Mouse (Mus musculus) liver, embryonic 11.5 days (tissue): ENCODE data around the gene Stab1. TPM values are rescaled to one million over a fixed set of nuclear protein-coding genes. Genes with fewer than 3 reads are reported as not detected.

ENCODE experiments used
- ATAC-seq: fragments of 200-750 bp; cut with Nextera tagmentation; replicated peaks from 2 replicates; pipeline ENCODE4 v1.8.0; 2017; ENCODE audit warnings: moderate number of reproducible peaks, mild to moderate bottlenecking, moderate TSS enrichment, moderate library complexity; ENCODE audit not compliant: low FRiP score
- DNase-seq: peaks from one replicate; pipeline ENCODE4 v3.0.0-alpha.2; 2017; ENCODE audit warnings: low spot score
- H3K27ac ChIP-seq: fragments of 300-500 bp; sonication (generic); 2 replicates; pipeline ENCODE4 v1.5.1; 2014; ENCODE audit warnings: mild to moderate bottlenecking, low read depth, low read length, control low read depth
- H3K27me3 ChIP-seq: fragments of 300-500 bp; sonication (generic); replicated peaks from 2 replicates; pipeline ENCODE4 v1.6.1; 2014; ENCODE audit warnings: low read length, mixed read lengths; ENCODE audit not compliant: control insufficient read depth, insufficient read depth
- H3K36me3 ChIP-seq: fragments of 300-500 bp; sonication (generic); 2 replicates; pipeline ENCODE4 v1.6.1; 2014; ENCODE audit warnings: mild to moderate bottlenecking, low read length, moderate library complexity, mixed read lengths; ENCODE audit not compliant: control insufficient read depth, insufficient read depth
- H3K4me1 ChIP-seq: fragments of 300-500 bp; sonication (generic); replicated peaks from 2 replicates; pipeline ENCODE4 v1.6.1; 2014; ENCODE audit warnings: low read length, mixed read lengths; ENCODE audit not compliant: control insufficient read depth, insufficient read depth
- H3K4me2 ChIP-seq: fragments of 300-500 bp; sonication (generic); 2 replicates; pipeline ENCODE4 v1.6.1; 2014; ENCODE audit warnings: mild to moderate bottlenecking, control low read depth, moderate library complexity
- H3K4me3 ChIP-seq: fragments of 300-500 bp; sonication (generic); 2 replicates; pipeline ENCODE4 v1.5.1; 2014; ENCODE audit warnings: low read depth, low read length, control low read depth
- H3K9ac ChIP-seq: fragments of 300-500 bp; sonication (generic); 2 replicates; pipeline ENCODE4 v1.6.1; 2014; ENCODE audit warnings: low read depth, low read length, control low read depth
- H3K9me3 ChIP-seq: fragments of 300-500 bp; sonication (generic); 2 replicates; pipeline ENCODE4 v1.6.1; 2016; ENCODE audit warnings: low read length, inconsistent platforms, mixed read lengths; ENCODE audit not compliant: control insufficient read depth
- WGBS: fragments of 180-500 bp; shearing (Covaris S2); extraction: QIAGEN DNeasy Blood & Tissue Kit; methylation state at CpG from one replicate; pipeline ENCODE4 v1.1.7; 2014; 5-methylcytosine and 5-hydroxymethylcytosine counted together
- polyA plus RNA-seq: library from polyadenylated mRNA; unstranded; fragments of >200 nt; fragmentation: Nextera tagmentation; extraction: Ambion mirVana; gene quantifications from 2 replicates; pipeline ENCODE4 v1.2.1, GENCODE M21; 2014

The Stab1 gene
- polyA plus RNA-seq, 1 experiment from 2014 or later, result 39.9 TPM

DNA sequence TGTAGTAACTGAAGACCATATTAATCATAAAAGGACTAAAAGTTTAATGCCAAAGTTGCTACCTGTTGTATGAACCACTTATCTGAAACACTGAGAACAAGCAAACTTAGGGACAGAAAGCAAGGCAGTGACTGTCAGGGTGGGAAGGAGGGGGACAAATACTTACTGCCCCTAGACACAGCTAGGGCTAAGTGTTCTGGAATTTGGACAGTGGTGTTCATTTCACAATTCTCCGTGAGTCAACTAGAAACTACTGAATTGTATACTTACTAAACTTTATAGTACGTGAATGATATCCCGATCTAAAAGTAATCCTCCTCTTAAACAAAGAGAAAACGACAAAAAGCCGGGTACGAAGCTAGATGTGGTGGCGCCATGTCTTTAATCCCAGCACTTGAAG, 31.2 kb upstream of the Stab1 start:
- WGBS, result 89% methylated on average over 7 of the region's 7 CpGs
- Histone ChIP-seq H3K36me3 (peaks cover 40% of the 10 kb centered on the region), H3K4me3 (no peak overlapping the region), H3K9ac (no peak overlapping the region), H3K27ac (no peak overlapping the region), H3K27me3 (no peaks in the 10 kb centered on the region), H3K9me3 (no peaks in the 10 kb centered on the region), H3K4me2 (no peak overlapping the region), H3K4me1 (peaks cover 12% of the 10 kb centered on the region)
- DNase-seq, result no peak
- ATAC-seq, result no peak

DNA sequence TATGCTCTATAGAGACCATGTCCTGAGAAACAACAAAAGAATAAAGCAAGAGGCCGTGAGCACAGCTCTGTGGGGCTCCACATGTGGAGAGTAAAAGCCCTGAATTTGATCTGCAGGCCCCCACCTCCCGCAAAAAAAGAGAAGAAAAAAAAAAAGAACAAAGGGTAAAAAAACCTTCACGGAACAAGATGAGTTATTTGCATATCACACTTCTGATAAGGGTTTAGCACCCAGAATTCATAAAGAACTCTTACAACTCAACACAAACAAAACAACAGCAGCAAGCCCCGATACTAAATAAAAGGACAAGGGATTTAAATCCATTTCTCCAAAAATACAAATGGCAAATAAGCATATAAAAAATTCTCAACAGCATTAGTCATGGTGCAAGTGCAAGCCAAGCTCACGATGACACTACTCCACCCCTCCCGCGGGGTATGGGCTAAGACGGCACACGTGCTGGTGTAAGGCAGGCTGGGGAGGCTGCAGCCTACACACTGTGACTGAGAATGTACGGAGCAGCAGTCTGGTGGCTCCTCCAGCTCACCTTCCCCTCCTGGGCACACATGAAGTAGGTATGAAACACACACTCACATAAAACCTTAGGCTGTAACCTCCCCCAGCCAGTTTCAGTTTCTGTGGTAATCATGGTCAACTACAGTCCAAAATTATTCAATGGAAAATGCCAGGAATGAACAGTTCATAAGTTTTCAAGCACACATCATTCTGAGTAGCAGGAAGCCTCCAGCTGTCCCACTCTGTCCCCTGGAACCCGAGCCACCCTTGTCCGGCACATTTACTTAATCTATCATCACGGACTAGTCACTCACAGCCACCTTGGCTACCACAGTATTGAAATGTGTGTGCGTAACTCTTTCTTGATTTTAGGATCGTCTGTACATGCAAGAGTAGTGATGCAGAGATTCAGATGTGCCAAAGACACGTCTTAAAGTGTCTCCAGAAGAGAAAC, 29.4 kb upstream of the Stab1 start:
- H3K9me3 ChIP-seq, result no peaks in the 10 kb centered on the region
- H3K36me3 ChIP-seq, result peaks cover 36% of the 10 kb centered on the region
- no peaks in the 10 kb centered on the region for H3K27me3 ChIP-seq
- ATAC-seq, result no peak; the same call in 1 of the 2 replicates
- WGBS, result 73% methylated on average over 16 of the region's 16 CpGs
- no peak overlapping the region for H3K27ac ChIP-seq
- no peak for DNase-seq
- no peak overlapping the region for H3K4me3 ChIP-seq
- H3K4me2 ChIP-seq, result no peak overlapping the region
- no peak overlapping the region for H3K9ac ChIP-seq
- H3K4me1 ChIP-seq, result peaks cover 7% of the 10 kb centered on the region

DNA sequence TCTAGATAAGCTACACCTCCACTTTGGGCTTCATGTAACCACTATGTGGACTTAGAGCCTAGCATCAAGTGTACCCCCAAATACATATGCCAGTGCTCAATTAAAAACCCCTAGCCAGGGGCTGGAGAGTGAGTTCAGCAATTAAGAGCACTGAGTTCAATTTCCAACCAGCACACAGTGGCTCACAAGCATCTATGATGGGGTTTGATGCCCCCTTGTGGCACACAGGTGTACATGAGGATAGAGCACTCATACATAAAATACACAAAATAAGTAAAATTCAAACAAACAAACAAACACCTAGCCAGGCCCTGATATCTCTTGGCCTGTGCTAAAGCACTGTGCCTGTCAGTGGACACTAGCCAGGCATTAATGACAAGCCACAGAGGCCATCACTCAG, 27.5 kb upstream of the Stab1 start:
- ATAC-seq (no peak), DNase-seq (no peak)
- Histone ChIP-seq H3K36me3 (peaks cover 40% of the 10 kb centered on the region), H3K4me2 (no peak overlapping the region), H3K4me3 (no peak overlapping the region), H3K9me3 (no peaks in the 10 kb centered on the region), H3K27me3 (no peaks in the 10 kb centered on the region), H3K27ac (peak overlapping the region; percentile 45; the same call in 1 of the 2 replicates), H3K9ac (no peak overlapping the region), H3K4me1 (peaks cover 7% of the 10 kb centered on the region)

DNA sequence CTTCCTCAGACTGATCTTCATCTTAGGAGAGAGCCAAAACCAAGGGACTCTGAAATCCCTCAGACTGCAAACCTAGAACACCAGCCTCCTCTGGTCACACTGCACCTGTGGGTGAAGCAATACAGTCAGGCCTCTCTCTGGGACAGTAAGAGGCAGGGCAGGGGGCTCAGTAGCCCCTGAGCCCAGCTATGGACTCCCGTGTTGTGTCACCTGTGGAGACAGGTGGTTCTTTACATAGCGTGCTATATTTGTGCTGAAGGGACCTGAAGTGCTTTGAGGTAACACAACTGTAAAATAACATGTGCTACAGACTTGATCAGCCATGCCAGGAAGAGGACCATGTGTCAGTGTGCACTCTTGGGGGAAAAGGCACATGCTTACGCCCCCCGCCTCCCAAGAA, 27.1 kb upstream of the Stab1 start:
- Histone ChIP-seq H3K27ac (peak overlapping the region; percentile 45; the same call in 1 of the 2 replicates), H3K4me3 (no peak overlapping the region), H3K4me1 (peaks cover 7% of the 10 kb centered on the region), H3K4me2 (no peak overlapping the region), H3K9ac (no peak overlapping the region), H3K27me3 (no peaks in the 10 kb centered on the region), H3K9me3 (no peaks in the 10 kb centered on the region), H3K36me3 (peaks cover 40% of the 10 kb centered on the region)
- WGBS, result 89% methylated on average over 4 of the region's 4 CpGs
- DNase-seq (no peak), ATAC-seq (no peak)

DNA sequence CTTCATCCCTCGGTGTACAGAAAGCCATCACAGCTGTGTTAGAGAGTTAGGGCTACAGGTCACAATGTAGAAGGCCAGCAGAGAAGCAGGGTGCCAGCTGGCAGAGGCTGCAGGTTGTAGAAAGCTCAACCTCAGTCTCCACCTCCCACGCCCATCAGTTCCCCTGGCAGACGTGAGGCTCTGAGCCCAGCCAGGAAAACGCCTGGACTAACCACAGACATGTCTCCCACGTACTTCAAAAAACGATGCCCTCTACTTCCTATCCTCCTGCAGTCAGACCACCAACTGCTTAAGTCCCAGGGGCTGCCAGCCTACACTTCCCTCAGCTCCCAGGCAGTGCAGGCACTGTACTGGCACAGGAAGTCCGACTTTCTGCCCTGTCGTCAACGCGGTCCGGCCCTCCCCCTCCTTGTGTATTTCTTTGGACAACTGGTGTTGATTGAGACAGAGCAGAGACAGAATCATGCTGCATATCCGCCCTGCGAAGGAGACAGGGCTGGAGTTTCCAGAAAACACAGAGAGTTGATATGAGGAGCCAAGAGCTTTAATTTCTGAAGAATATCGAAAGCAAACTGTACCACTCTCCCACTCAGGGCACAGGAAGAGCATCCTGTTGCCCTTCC, 26.6 kb upstream of the Stab1 start:
- 61% methylated on average over 14 of the region's 14 CpGs for WGBS
- no peak for ATAC-seq
- no peak overlapping the region for H3K4me3 ChIP-seq
- H3K27ac ChIP-seq, result peak overlapping the region; percentile 45; the same call in 1 of the 2 replicates
- peaks cover 41% of the 10 kb centered on the region for H3K36me3 ChIP-seq
- no peaks in the 10 kb centered on the region for H3K9me3 ChIP-seq
- no peak overlapping the region for H3K9ac ChIP-seq
- no peaks in the 10 kb centered on the region for H3K27me3 ChIP-seq
- no peak overlapping the region for H3K4me2 ChIP-seq
- H3K4me1 ChIP-seq, result peaks cover 7% of the 10 kb centered on the region
- no peak for DNase-seq

DNA sequence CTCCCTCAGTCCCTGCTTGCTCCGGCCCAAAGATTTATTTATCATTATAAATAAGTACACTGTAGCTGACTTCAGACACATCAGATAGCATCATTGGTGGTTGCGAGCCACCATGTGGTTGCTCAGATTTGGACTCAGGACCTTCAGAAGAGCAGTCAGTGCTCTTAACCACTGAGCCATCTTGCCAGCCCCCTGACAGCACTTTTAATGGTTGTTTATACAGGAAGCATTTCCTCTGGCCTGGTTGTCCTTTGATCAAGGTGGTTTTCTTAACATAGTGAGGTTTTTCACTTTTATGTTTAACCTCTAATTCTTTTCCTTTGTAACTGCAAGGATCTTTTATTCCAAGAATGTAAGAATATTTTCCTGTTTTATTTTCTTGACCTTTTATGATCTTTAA, 26.0 kb upstream of the Stab1 start:
- no peaks in the 10 kb centered on the region for H3K27me3 ChIP-seq
- no peak overlapping the region for H3K9ac ChIP-seq
- H3K36me3 ChIP-seq, result peaks cover 45% of the 10 kb centered on the region
- ATAC-seq (no peak), DNase-seq (no peak)
- H3K4me3 ChIP-seq, result no peak overlapping the region
- 78% methylated on average over 2 of the region's 2 CpGs for WGBS
- H3K4me1 ChIP-seq, result peaks cover 7% of the 10 kb centered on the region
- no peak overlapping the region for H3K4me2 ChIP-seq
- no peak overlapping the region for H3K27ac ChIP-seq
- H3K9me3 ChIP-seq, result no peaks in the 10 kb centered on the region

DNA sequence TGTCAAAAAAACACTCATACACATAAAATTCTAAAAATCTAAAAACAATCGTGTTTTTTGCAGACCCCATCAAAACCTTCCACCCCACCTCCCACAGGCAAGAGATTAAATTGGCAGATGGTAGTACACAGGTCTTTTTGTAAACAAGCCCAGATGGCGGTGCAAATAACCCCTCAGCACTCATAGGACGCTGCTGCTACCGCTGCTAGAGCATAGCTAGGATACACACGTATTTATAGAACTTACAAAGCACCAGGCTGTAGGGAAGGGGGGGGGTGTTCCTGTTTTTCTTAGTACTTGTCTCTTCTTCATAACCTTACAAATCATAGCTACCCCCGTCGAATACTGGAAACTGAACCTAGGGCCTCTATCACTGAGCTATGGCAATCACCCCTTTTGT, 25.4 kb upstream of the Stab1 start:
- DNase-seq, result no peak
- Histone ChIP-seq H3K27ac (no peak overlapping the region), H3K4me1 (peaks cover 7% of the 10 kb centered on the region)

DNA sequence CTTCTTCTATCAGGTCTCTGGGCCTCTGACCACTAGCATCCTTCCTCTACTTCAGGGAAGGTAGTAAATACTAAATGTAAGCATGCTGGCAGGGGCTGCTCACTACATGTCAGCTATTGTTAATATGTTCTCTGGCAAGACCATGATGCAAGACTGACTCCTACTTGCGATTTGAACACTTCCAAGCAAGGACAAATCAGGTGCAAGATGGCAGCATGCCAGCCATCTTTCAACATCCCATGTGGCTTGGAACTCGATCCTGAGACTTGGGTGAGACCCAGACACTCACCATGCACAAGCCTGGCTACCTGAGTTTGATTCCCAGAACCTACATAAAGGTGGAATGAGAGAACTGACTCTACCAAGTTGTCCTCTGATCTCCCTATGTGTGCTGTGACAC, 23.5 kb upstream of the Stab1 start:
- H3K4me1 ChIP-seq, result peaks cover 7% of the 10 kb centered on the region; the same call in 1 of the 2 replicates
- peaks cover 61% of the 10 kb centered on the region for H3K36me3 ChIP-seq
- no peaks in the 10 kb centered on the region for H3K27me3 ChIP-seq
- H3K4me2 ChIP-seq, result no peak overlapping the region
- no peak overlapping the region for H3K27ac ChIP-seq
- 83% methylated on average over 2 of the region's 2 CpGs for WGBS
- no peak overlapping the region for H3K4me3 ChIP-seq
- H3K9ac ChIP-seq, result no peak overlapping the region
- DNase-seq (no peak), ATAC-seq (no peak)
- no peaks in the 10 kb centered on the region for H3K9me3 ChIP-seq

More for the DNA sequence above, 25.4 kb upstream of the Stab1 start:
- Histone ChIP-seq H3K4me2 (no peak overlapping the region), H3K36me3 (peaks cover 47% of the 10 kb centered on the region), H3K9me3 (no peaks in the 10 kb centered on the region), H3K27me3 (no peaks in the 10 kb centered on the region), H3K9ac (no peak overlapping the region), H3K4me3 (no peak overlapping the region)
- 85% methylated on average over 7 of the region's 7 CpGs for WGBS
- no peak for ATAC-seq
